Mouse (Mus musculus) E14TG2a.4 (cell line): Measurements from ENCODE around the gene Epb41l3.

Source experiments
- CTCF ChIP-seq: conservative IDR thresholded peaks from 2 replicates; pipeline ENCODE4 v1.5.1; 2014; ENCODE audit warnings: low read length
- NANOG ChIP-seq: IDR thresholded peaks from 2 replicates; pipeline ENCODE4 v1.6.1; 2014; ENCODE audit warnings: borderline replicate concordance, low read length, mixed read lengths
- POU5F1 ChIP-seq: IDR thresholded peaks from 2 replicates; pipeline ENCODE4 v1.6.1; 2014; ENCODE audit warnings: low read length, borderline replicate concordance

GRCm38 (mm10) chr17:69301552-69301951 lies 226.1 kb downstream of the Epb41l3 start:
- no peak for TF ChIP-seq CTCF
- TF ChIP-seq POU5F1 = no peak
- no peak for TF ChIP-seq NANOG
